Mouse (Mus musculus) heart, embryonic 15.5 days (tissue): ENCODE measurements at regions not wholly inside any gene's neighbourhood (a gene's known extent, or its start where the extent isn't known, plus 50 kb on each side); places are given as distances from the start of the nearest gene placed in this dataset.

Source experiments
- ATAC-seq: fragments of 200-750 bp; cut with Nextera tagmentation; replicated peaks from 2 replicates; pipeline ENCODE4 v1.8.0; 2017; ENCODE audit warnings: low read depth, moderate TSS enrichment; ENCODE audit not compliant: insufficient number of reproducible peaks, insufficient read depth, low FRiP score
- H3K27ac ChIP-seq: fragments of 300-500 bp; sonication (generic); 2 replicates; pipeline ENCODE4 v1.5.1; 2015; ENCODE audit warnings: mild to moderate bottlenecking, inconsistent platforms
- H3K27me3 ChIP-seq: fragments of 300-500 bp; sonication (generic); 2 replicates; pipeline ENCODE4 v1.6.1; 2015; ENCODE audit warnings: inconsistent platforms
- H3K36me3 ChIP-seq: fragments of 300-500 bp; sonication (generic); 2 replicates; pipeline ENCODE4 v1.6.1; 2015; ENCODE audit warnings: mild to moderate bottlenecking, inconsistent platforms
- H3K4me1 ChIP-seq: fragments of 300-500 bp; sonication (generic); replicated peaks from 2 replicates; pipeline ENCODE4 v1.6.1; 2015; ENCODE audit warnings: inconsistent platforms
- H3K4me2 ChIP-seq: fragments of 300-500 bp; sonication (generic); 2 replicates; pipeline ENCODE4 v1.6.1; 2015; ENCODE audit warnings: inconsistent platforms, mild to moderate bottlenecking, moderate library complexity
- H3K4me3 ChIP-seq: fragments of 300-500 bp; sonication (generic); 2 replicates; pipeline ENCODE4 v1.5.1; 2015; ENCODE audit warnings: mild to moderate bottlenecking, inconsistent platforms
- H3K9ac ChIP-seq: fragments of 300-500 bp; sonication (generic); 2 replicates; pipeline ENCODE4 v1.6.1; 2015; ENCODE audit warnings: mild to moderate bottlenecking, inconsistent platforms
- H3K9me3 ChIP-seq: fragments of 300-500 bp; sonication (generic); replicated peaks from 2 replicates; pipeline ENCODE4 v1.6.1; 2016; ENCODE audit warnings: inconsistent platforms
- WGBS: fragments of 180-500 bp; shearing (Covaris S2); methylation state at CpG from one replicate; pipeline ENCODE4 v1.1.7; 2015; ENCODE audit warnings: mixed read lengths; 5-methylcytosine and 5-hydroxymethylcytosine counted together

- H3K9me3 ChIP-seq: no peaks in the 10 kb centered on the region
- H3K27me3 ChIP-seq: no peaks in the 10 kb centered on the region
- WGBS: 55% methylated on average over 2 of the region's 2 CpGs
- no peak overlapping the region for H3K4me2 ChIP-seq
- no peak for ATAC-seq
- no peaks in the 10 kb centered on the region for H3K4me1 ChIP-seq
- no peaks in the 10 kb centered on the region for H3K36me3 ChIP-seq
- no peak overlapping the region for H3K27ac ChIP-seq
- no peak overlapping the region for H3K9ac ChIP-seq
- H3K4me3 ChIP-seq: no peak overlapping the region
Measured at GRCm38 (mm10) chr5:116963106-116963505, 152.8 kb downstream of the Suds3 start.

- Histone ChIP-seq H3K27me3 (no peaks in the 10 kb centered on the region), H3K4me2 (no peak overlapping the region), H3K36me3 (no peaks in the 10 kb centered on the region), H3K27ac (no peak overlapping the region), H3K4me3 (no peak overlapping the region), H3K9ac (no peak overlapping the region), H3K9me3 (no peaks in the 10 kb centered on the region), H3K4me1 (no peaks in the 10 kb centered on the region)
- 61% methylated on average over 8 of the region's 8 CpGs for WGBS
- no peak for ATAC-seq
Measured at GRCm38 (mm10) chr5:116960041-116960440, 155.9 kb downstream of the Suds3 start.

- Histone ChIP-seq H3K4me2 (no peak overlapping the region), H3K4me1 (no peaks in the 10 kb centered on the region), H3K27me3 (no peaks in the 10 kb centered on the region), H3K27ac (no peak overlapping the region), H3K36me3 (no peaks in the 10 kb centered on the region), H3K9ac (no peak overlapping the region), H3K4me3 (no peak overlapping the region), H3K9me3 (no peaks in the 10 kb centered on the region)
- no peak for ATAC-seq
- 61% methylated on average over 5 of the region's 5 CpGs for WGBS
Measured at GRCm38 (mm10) chr5:116958141-116958540, 157.8 kb downstream of the Suds3 start.

- Histone ChIP-seq H3K27ac (no peak overlapping the region), H3K4me2 (no peak overlapping the region), H3K4me3 (no peak overlapping the region), H3K36me3 (no peaks in the 10 kb centered on the region), H3K9me3 (no peaks in the 10 kb centered on the region), H3K27me3 (no peaks in the 10 kb centered on the region), H3K4me1 (no peaks in the 10 kb centered on the region), H3K9ac (no peak overlapping the region)
- WGBS: 68% methylated on average over 13 of the region's 13 CpGs
- ATAC-seq: no peak
Measured at GRCm38 (mm10) chr5:116956572-116956971, 159.3 kb downstream of the Suds3 start.

GRCm38 (mm10) chr5:116950280-116950881 is 165.5 kb downstream of the Suds3 start:
- no peaks in the 10 kb centered on the region for H3K9me3 ChIP-seq
- no peaks in the 10 kb centered on the region for H3K4me1 ChIP-seq
- H3K27me3 ChIP-seq: no peaks in the 10 kb centered on the region
- H3K27ac ChIP-seq: no peak overlapping the region
- 12% methylated on average over 4 of the region's 4 CpGs for WGBS
- H3K36me3 ChIP-seq: no peaks in the 10 kb centered on the region
- no peak overlapping the region for H3K4me2 ChIP-seq
- no peak overlapping the region for H3K9ac ChIP-seq
- no peak for ATAC-seq
- H3K4me3 ChIP-seq: no peak overlapping the region

GRCm38 (mm10) chr5:116934585-116934984 is 181.3 kb downstream of the Suds3 start:
- Histone ChIP-seq H3K27ac (no peak overlapping the region), H3K4me1 (no peaks in the 10 kb centered on the region), H3K36me3 (no peaks in the 10 kb centered on the region), H3K4me3 (no peak overlapping the region), H3K9me3 (no peaks in the 10 kb centered on the region), H3K4me2 (no peak overlapping the region), H3K27me3 (no peaks in the 10 kb centered on the region), H3K9ac (no peak overlapping the region)
- no peak for ATAC-seq
- 53% methylated on average over 5 of the region's 5 CpGs for WGBS

- H3K4me3 ChIP-seq: no peak overlapping the region
- H3K27ac ChIP-seq: no peak overlapping the region
- no peak overlapping the region for H3K4me2 ChIP-seq
- H3K27me3 ChIP-seq: no peaks in the 10 kb centered on the region
- no peak overlapping the region for H3K9ac ChIP-seq
- H3K9me3 ChIP-seq: no peaks in the 10 kb centered on the region
- 39% methylated on average over 3 of the region's 3 CpGs for WGBS
- H3K36me3 ChIP-seq: no peaks in the 10 kb centered on the region
- no peak for ATAC-seq
- H3K4me1 ChIP-seq: no peaks in the 10 kb centered on the region
Measured at GRCm38 (mm10) chr5:116934151-116934550, 181.8 kb downstream of the Suds3 start.

GRCm38 (mm10) chr5:116933105-116933504 is 182.8 kb downstream of the Suds3 start:
- no peaks in the 10 kb centered on the region for H3K36me3 ChIP-seq
- ATAC-seq: no peak

GRCm38 (mm10) chr5:116923761-116924160 is 192.2 kb downstream of the Suds3 start:
- no peak overlapping the region for H3K9ac ChIP-seq
- no peak overlapping the region for H3K4me3 ChIP-seq
- H3K9me3 ChIP-seq: no peaks in the 10 kb centered on the region
- ATAC-seq: no peak
- WGBS: 50% methylated on average over 4 of the region's 4 CpGs
- H3K4me2 ChIP-seq: no peak overlapping the region
- no peaks in the 10 kb centered on the region for H3K27me3 ChIP-seq
- H3K4me1 ChIP-seq: no peaks in the 10 kb centered on the region
- H3K27ac ChIP-seq: no peak overlapping the region
- no peaks in the 10 kb centered on the region for H3K36me3 ChIP-seq

More at GRCm38 (mm10) chr5:116933105-116933504, 182.8 kb downstream of the Suds3 start:
- no peaks in the 10 kb centered on the region for H3K4me1 ChIP-seq
- H3K27ac ChIP-seq: no peak overlapping the region
- H3K9me3 ChIP-seq: no peaks in the 10 kb centered on the region
- no peak overlapping the region for H3K4me3 ChIP-seq
- 89% methylated on average over 5 of the region's 5 CpGs for whole genome bisulfite sequencing
- H3K27me3 ChIP-seq: no peaks in the 10 kb centered on the region
- no peak overlapping the region for H3K9ac ChIP-seq
- H3K4me2 ChIP-seq: no peak overlapping the region

- no peaks in the 10 kb centered on the region for H3K4me1 ChIP-seq
- H3K4me2 ChIP-seq: no peak overlapping the region
- no peak for ATAC-seq
- no peaks in the 10 kb centered on the region for H3K27me3 ChIP-seq
- H3K9ac ChIP-seq: no peak overlapping the region
- H3K27ac ChIP-seq: no peak overlapping the region
- no peaks in the 10 kb centered on the region for H3K36me3 ChIP-seq
- H3K9me3 ChIP-seq: no peaks in the 10 kb centered on the region
- H3K4me3 ChIP-seq: no peak overlapping the region
- WGBS: 73% methylated on average over 17 of the region's 17 CpGs
Measured at GRCm38 (mm10) chr5:116922059-116922671, 193.7 kb downstream of the Suds3 start.

GRCm38 (mm10) chr5:116914876-116915275 is 201.0 kb downstream of the Suds3 start:
- Histone ChIP-seq H3K4me3 (no peak overlapping the region), H3K4me2 (no peak overlapping the region), H3K27ac (no peak overlapping the region), H3K9ac (no peak overlapping the region), H3K36me3 (no peaks in the 10 kb centered on the region), H3K27me3 (no peaks in the 10 kb centered on the region), H3K4me1 (no peaks in the 10 kb centered on the region), H3K9me3 (no peaks in the 10 kb centered on the region)
- ATAC-seq: no peak
- 37% methylated on average over 12 of the region's 12 CpGs for WGBS

- Histone ChIP-seq H3K4me3 (no peak overlapping the region), H3K4me2 (no peak overlapping the region), H3K36me3 (no peaks in the 10 kb centered on the region), H3K9me3 (no peaks in the 10 kb centered on the region), H3K27ac (no peak overlapping the region), H3K9ac (no peak overlapping the region), H3K27me3 (no peaks in the 10 kb centered on the region), H3K4me1 (no peaks in the 10 kb centered on the region)
- WGBS: 75% methylated on average over 5 of the region's 5 CpGs
- no peak for ATAC-seq
Measured at GRCm38 (mm10) chr5:116900846-116901245, 215.1 kb downstream of the Suds3 start.
